Mouse (Mus musculus): ENCODE data around the gene Snrpb.

Snrpb gene

DNA sequence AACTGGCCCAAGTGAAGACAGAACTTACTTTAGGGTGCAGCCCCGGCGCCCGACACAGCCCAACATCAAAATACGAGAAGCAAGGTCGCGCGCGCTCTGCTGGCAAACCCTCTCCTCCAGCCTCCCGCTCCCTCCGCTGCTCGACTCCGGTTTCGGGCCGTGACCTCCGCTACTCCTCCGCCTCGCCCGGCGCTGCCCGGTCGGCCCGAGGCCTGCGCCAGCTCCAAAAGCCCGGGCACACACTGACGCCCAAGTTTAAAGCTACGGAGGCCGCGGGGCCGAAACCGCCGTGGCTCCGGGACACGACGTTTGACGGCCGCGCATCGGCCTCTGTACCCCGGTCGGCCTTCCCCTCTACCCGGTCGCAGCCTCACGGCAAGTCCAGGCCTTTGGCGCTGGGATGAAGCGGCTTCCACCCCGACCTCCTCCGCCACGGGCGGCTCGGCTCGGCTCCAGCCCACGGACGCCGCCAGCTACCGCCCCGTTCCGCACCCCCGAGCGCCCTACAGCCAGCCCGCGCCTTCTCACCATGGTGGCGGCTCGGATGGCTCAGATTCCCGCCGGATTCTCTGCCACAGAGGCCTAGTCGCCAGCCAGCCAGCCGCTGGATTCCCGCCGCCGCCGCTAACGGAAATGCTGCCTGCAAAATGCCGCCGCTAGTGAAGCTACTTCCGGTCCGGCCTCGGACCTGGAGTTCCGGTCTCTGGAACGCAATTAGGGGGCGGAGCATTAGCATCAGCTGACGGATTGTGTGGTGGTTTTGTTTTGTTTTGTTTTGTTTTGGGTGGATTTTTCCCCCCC is at the start of gene Snrpb:
Snrpb (minus strand) TSS at position 698 of the 801 bp plus-strand sequence.
- DNase-seq (ENCODE audit: low read depth, low spot score): peak; percentile 89

DNA sequence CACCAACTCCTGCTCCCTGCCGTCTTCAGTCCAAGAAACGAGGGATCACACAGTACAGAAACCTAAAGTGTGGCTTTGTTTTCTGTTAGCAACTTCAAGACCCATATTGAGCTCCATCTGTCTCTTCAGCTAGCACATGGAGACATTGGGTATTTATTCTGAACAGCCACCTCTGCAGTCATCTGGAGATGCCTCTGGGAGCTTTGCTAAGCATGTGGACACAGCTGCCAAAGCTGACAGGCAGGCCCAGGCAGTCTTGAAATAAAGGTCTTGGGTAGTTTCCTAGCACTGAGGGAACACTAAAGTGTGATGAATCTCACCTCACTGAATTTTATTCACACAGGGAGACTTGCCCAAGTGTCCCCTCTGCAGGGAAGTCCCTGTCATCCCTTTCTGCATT is 32.4 kb upstream of the Snrpb start:
- no peak for DNase-seq (ENCODE audit: low read depth, low spot score)

GRCm38 (mm10) chr2:130209636-130210035 is 30.4 kb upstream of the Snrpb start:
- no peak for DNase-seq (ENCODE audit: low read depth, low spot score)

DNA sequence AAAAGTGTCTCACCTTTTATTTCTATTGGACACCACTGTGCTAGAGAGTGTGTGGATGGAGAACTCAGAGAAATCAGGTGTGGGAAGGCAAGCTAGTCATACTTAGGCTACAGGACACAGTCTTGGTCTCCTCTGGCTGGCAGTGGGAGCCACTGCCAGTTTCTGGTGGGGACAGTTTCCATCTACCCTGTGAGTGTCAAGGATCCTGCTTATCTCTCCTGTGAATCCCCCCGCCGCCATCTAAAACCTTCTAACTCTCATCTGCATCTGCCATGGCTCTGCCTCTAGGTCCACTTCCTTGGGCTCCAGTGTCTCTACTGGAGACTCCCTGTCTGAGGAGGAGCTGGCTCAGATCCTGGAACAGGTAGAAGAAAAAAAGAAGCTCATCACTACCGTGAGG is 28.8 kb upstream of the Snrpb start:
- no peak for DNase-seq (ENCODE audit: low read depth, low spot score)

- DNase-seq (ENCODE audit: low read depth, low spot score): no peak
These were observed 28.2 kb upstream of the Snrpb start for GRCm38 (mm10) chr2:130207376-130207775.

DNA sequence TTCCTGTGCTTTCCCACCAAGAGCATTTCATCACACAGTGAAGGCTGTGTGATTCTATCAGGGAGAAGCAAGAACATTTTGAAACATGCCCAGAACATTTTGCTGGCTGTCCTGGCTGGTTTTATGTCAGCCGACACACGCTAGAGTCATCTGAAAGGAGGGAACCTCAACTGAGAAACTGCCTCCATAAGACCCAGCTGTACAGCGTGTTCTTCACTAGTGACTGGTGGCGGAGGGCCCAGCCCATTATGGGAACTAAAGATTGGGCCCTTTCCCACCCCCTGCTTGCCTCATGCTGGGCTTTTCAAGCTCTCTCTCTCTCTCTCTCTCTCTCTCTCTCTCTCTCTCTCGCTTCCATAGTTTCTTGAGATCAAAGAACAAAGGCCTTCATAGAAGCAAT is 21.8 kb upstream of the Snrpb start:
- DNase-seq (ENCODE audit: low read depth, low spot score): no peak

GRCm38 (mm10) chr2:130194894-130195293 is 15.7 kb upstream of the Snrpb start, which contains the start of gene Tmc2:
Gene Tmc2, plus strand, starts transcription at chr2:130195194.
- no peak for DNase-seq (ENCODE audit: low read depth, low spot score)

GRCm38 (mm10) chr2:130188391-130188790 is 9.2 kb upstream of the Snrpb start:
- no peak for DNase-seq (ENCODE audit: low read depth, low spot score)

DNA sequence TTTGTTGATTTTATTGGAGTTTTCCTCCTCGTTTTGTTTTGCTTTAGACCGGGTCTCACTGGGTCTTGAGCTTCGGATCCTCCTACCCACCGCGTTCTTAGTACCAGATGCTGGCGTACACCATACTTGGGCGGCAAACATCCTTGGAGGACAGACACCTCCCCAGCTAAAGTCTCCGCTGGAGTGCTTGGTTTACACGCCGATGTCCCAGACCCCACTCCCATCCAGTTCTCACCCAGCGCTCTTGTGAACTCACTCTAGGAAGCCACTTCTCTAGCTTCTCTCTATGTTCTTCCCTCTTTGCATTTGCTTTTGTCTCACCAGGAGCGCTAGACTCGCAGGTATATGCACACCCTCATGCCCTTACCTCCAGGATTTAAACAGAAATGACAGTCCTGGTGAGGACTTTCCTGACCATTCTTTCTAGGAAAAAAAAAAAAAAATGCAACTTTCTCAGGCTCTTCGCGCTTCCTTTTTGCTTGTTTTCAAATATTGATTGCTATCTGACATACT is 360 bp upstream of the Snrpb start:
- DNase-seq (ENCODE audit: low read depth, low spot score): no peak

DNA sequence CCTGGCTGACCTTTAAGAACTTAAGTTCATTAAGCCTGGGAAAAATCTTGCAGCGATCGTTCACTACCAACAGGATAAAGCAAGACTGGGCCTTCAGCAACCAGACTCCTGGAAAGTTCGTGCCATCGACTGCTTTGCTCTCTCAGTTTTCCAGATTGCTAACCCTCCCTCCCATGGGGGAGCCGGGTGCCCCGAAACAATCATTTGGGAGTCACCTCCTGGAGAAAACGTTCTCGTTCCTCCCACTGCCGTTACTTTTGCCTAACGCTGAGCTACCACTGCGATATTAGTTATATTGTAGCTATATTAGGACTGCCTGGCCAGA is 860 bp downstream of the Snrpb start:
- DNase-seq (ENCODE audit: low read depth, low spot score): no peak

- no peak for DNase-seq (ENCODE audit: low read depth, low spot score)
These were observed 2.4 kb downstream of the Snrpb start for GRCm38 (mm10) chr2:130176820-130177219.

GRCm38 (mm10) chr2:130171674-130172073 is 7.5 kb downstream of the Snrpb start:
- no peak for DNase-seq (ENCODE audit: low read depth, low spot score)

DNA sequence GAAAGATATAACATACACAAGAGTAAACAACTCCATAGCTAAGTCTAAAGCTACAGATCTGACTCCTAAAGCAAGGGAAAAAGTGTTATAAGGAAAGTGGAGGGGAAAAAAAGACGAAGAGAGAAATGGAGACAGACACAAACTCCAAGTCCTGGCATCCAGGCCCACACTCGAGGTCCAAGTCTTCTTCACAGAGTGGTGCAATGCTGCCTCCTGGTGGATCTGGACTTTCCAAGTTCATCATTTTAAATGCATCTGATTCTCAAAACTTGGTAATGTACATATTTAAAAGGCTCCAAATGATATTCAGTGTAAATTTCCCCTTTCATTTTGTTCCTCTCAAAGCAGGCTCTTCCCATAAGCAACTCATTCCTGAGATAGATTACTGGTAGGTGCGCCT is 11.3 kb downstream of the Snrpb start:
- peak; percentile 60 for DNase-seq (ENCODE audit: low read depth, low spot score)

GRCm38 (mm10) chr2:130166311-130167214 is 12.6 kb downstream of the Snrpb start:
- DNase-seq (ENCODE audit: low read depth, low spot score): peak; percentile 21

- no peak for DNase-seq (ENCODE audit: low read depth, low spot score)
These were observed 16.5 kb downstream of the Snrpb start for GRCm38 (mm10) chr2:130162701-130163100.

GRCm38 (mm10) chr2:130158088-130158437 is 21.1 kb downstream of the Snrpb start:
- no peak for DNase-seq (ENCODE audit: low read depth, low spot score)

DNA sequence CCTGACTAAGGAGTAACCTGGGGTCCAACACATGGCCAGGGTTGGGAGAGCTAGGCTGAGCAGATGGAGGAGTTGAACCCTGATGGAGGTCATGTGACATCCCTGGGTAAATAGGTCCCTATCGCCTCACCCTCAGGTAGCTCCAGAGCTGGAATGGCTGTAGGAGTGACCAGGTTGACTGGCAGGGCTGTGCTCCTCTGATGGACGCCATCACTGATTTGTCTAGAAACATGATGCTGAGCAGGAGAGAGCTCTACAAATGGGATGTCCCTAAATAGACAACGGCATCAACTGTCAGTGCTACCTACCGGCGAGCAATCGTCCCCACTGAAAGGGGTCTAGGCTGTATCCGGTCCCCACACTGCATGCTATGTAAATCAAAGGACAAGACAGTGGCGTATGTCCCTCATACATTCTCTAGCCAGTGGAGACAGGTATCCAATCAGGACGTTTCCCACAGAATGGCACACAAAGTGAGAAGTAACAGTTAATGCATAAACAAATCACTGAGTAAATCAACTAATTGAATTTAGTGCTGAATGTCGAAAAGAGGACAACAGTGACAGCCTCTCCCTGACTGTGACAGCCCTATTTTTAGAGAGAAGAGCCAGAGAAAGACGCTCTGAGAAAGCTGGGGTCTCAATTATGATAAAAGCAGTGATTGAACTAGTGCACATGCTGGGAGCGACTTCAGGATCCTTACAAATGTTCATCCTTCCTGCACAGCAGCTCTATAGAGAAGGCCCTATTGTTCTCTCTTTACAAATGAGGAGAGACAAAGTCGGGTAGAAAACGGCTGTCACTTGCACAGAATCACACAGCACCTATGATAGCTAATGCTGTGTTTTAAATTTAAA is 21.7 kb downstream of the Snrpb start:
- no peak for DNase-seq (ENCODE audit: low read depth, low spot score)

DNA sequence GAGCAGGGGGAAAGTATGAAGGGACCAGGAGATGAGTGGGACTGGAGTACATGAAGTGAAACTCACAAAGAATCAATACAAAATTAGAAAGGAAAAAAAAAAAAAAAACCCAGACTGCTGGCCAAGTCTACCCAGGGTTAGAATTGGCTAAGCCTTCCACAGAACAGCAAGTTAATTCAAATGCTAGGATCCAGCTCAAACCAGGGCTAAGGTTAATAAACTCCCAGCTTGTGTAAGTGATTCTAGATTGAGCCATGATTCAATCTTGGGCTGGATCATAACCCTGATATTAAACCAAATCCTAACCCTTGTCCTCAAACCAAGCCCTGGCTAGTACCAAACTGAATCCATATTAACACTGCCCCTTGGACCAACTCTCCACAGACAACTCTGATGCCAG is 23.4 kb downstream of the Snrpb start:
- no peak for DNase-seq (ENCODE audit: low read depth, low spot score)

DNA sequence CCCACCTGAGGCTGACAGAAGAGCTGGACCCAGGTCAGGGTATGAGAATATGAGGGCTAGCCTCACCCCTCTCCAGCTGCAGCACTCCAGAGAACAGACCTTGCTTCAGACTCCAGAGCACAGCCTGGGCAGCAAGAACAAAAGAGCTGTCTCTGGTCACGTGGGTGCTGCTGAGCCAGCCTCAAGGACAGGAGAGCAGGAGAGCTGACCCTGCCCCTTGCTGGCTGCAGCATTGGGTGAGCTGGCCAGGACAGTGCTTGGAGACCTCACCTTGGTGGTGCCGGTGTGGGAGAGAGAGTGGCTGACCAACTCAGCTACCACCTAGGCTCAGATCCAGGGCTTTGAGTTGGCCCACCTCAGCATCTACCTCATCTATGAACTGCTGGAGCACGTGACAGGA is 24.0 kb downstream of the Snrpb start:
- no peak for DNase-seq (ENCODE audit: low read depth, low spot score)

DNA sequence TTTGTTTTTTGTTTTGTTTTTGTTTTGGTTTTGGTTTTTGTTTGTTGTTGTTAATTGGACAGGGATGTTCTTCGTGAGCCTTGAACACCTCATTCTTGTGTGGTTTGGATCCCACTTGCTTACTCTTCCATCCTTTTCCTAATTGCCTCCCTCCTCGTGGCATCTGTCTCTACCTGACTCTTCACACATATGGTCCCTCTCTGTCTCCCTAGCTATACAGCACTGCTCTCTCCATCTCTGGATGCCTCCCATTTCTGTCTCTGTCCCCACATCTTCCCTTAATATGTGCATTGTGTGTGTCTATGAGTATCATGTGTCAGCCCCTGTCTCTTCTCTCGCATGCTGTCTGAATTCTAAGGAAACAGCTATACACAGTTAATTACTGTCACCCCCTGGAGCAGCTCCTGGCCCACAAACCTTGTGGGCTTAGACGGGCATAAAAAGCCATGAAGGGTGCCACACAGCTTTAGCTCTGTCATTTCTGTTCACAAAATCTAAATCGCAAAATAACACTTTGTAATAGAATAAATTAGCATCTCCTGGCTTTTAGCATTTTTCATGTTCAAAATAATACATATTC is 33.0 kb downstream of the Snrpb start:
- DNase-seq (ENCODE audit: low read depth, low spot score): no peak

DNA sequence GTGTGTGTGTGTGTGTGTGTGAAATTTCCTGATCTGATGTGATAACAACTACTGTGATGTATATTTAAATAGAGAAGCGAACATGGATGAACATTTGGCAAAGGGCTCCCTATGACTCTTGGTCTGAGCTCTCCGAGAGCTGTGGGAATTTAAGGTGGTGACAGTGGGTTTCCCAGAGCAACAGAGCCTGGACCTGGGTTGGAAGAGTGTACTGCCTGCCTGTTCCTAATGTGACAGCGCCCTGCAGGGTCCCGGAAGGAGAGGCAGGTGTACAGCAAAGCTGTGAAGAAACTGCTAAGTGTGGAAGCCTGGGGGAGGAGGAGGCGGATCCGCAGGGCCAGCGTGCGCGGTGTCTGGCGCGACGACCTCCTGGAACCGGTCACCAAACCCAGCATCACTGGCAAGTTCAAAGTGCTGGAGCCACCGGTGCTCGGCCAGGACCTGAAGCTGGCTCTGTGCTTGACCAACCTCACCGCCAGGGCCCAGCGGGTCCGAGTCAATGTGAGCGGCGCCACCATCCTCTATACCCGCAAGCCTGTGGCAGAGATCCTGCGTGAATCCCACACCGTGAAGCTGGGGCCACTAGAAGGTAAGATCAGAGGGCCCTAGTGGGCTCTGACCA is 34.4 kb downstream of the Snrpb start:
- DNase-seq (ENCODE audit: low read depth, low spot score): no peak
